Mouse (Mus musculus) cerebellum, adult 2 months (tissue): ENCODE measurements at regions not wholly inside any gene's neighbourhood (a gene's known extent, or its start where the extent isn't known, plus 50 kb on each side); places are given as distances from the start of the nearest gene placed in this dataset.

ENCODE experiments used
- DNase-seq, 2 experiments: peaks; one replicate each; pipeline ENCODE4 v3.0.0; 2021
- H3K27ac ChIP-seq: fragments of 200-500 bp; 2 replicates; pipeline ENCODE4 v1.5.1; 2012; ENCODE audit warnings: low read length, control low read depth, inconsistent platforms; ENCODE audit not compliant: insufficient read depth
- H3K27me3 ChIP-seq: fragments of 200-500 bp; 2 replicates; pipeline ENCODE4 v1.6.1; 2012; ENCODE audit warnings: inconsistent platforms, mild to moderate bottlenecking, low read length, moderate library complexity; ENCODE audit not compliant: control insufficient read depth, insufficient read depth
- H3K4me1 ChIP-seq: fragments of 200-500 bp; 2 replicates; pipeline ENCODE4 v1.6.1; 2011; ENCODE audit warnings: low read length; ENCODE audit not compliant: control insufficient read depth, insufficient read depth
- H3K4me3 ChIP-seq: fragments of 200-500 bp; replicated peaks from 2 replicates; pipeline ENCODE3; 2011; ENCODE audit warnings: mild to moderate bottlenecking, low read depth, low read length, control low read depth; ENCODE audit not compliant: insufficient read depth
- CTCF ChIP-seq: fragments of 200-500 bp; IDR thresholded peaks from 2 replicates; pipeline ENCODE4 v1.5.1; 2011; ENCODE audit warnings: low read depth, mild to moderate bottlenecking, control low read depth, low read length, moderate library complexity, borderline replicate concordance; ENCODE audit not compliant: insufficient read depth
- POLR2A ChIP-seq: fragments of 200-500 bp; IDR thresholded peaks from 2 replicates; pipeline ENCODE4 v1.6.1; 2011; ENCODE audit warnings: low read length, control low read depth, borderline replicate concordance; ENCODE audit not compliant: insufficient read depth
- WGBS: fragments of 180-500 bp; shearing (Covaris S2); methylation state at CpG from one replicate; pipeline ENCODE4 v1.1.7; 2018; 5-methylcytosine and 5-hydroxymethylcytosine counted together

GRCm38 (mm10) chr7:136022781-136023448 lies 306.8 kb upstream of the Mki67 start:
- 76% methylated on average over 5 of the region's 5 CpGs for WGBS
- no peaks in the 10 kb centered on the region; the same call in 1 of the 2 replicates for H3K27me3 ChIP-seq
- H3K27ac ChIP-seq: no peak overlapping the region
- no peak for DNase-seq
- no peak for TF ChIP-seq CTCF
- TF ChIP-seq POLR2A: no peak
- no peak overlapping the region for H3K4me3 ChIP-seq
- no peaks in the 10 kb centered on the region for H3K4me1 ChIP-seq

DNA sequence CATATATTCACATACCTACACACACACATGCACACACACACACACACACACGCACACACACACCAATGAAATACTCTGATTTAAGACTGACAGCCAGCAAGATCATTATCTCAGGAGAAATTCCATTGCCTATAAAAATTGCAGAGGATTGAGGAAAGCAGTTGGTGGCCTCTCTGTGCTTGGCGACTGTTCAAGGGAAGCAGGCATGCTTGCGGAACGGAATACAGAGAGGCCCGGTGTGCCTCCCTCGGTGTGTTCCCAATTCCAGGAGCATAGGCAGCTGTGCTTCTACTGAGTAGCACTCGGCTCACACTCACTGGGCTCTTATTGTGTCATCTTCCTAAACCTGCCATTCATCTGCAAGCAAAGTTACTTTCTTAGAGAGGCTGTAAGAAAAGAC lies 310.3 kb upstream of the Mki67 start:
- no peak for DNase-seq

GRCm38 (mm10) chr7:136032026-136032425 lies 315.9 kb upstream of the Mki67 start:
- no peak overlapping the region for H3K4me3 ChIP-seq
- no peak for DNase-seq
- no peak overlapping the region for H3K27ac ChIP-seq
- H3K4me1 ChIP-seq: no peaks in the 10 kb centered on the region
- TF ChIP-seq POLR2A (no peak), CTCF (no peak)
- 41% methylated on average over 6 of the region's 6 CpGs for WGBS
- H3K27me3 ChIP-seq: no peaks in the 10 kb centered on the region; the same call in 1 of the 2 replicates

More for the DNA sequence above, 310.3 kb upstream of the Mki67 start:
- Histone ChIP-seq H3K27ac (no peak overlapping the region), H3K4me3 (no peak overlapping the region), H3K4me1 (no peaks in the 10 kb centered on the region), H3K27me3 (no peaks in the 10 kb centered on the region; the same call in 1 of the 2 replicates)
- TF ChIP-seq POLR2A (no peak), CTCF (no peak)
- WGBS: 27% methylated on average over 7 of the region's 7 CpGs

GRCm38 (mm10) chr7:136033536-136033935 lies 317.4 kb upstream of the Mki67 start:
- no peak for DNase-seq
- no peak for TF ChIP-seq CTCF
- no peak overlapping the region for H3K4me3 ChIP-seq

GRCm38 (mm10) chr7:136035735-136036134 lies 319.6 kb upstream of the Mki67 start:
- Histone ChIP-seq H3K4me1 (no peaks in the 10 kb centered on the region), H3K4me3 (no peak overlapping the region), H3K27me3 (no peaks in the 10 kb centered on the region; the same call in 1 of the 2 replicates), H3K27ac (no peak overlapping the region)
- 25% methylated on average over 7 of the region's 7 CpGs for WGBS
- no peak for DNase-seq
- TF ChIP-seq POLR2A: no peak
- no peak for TF ChIP-seq CTCF

More at GRCm38 (mm10) chr7:136033536-136033935, 317.4 kb upstream of the Mki67 start:
- H3K27ac ChIP-seq: no peak overlapping the region
- no peaks in the 10 kb centered on the region; the same call in 1 of the 2 replicates for H3K27me3 ChIP-seq
- WGBS: 97% methylated on average over 5 of the region's 5 CpGs
- H3K4me1 ChIP-seq: no peaks in the 10 kb centered on the region

DNA sequence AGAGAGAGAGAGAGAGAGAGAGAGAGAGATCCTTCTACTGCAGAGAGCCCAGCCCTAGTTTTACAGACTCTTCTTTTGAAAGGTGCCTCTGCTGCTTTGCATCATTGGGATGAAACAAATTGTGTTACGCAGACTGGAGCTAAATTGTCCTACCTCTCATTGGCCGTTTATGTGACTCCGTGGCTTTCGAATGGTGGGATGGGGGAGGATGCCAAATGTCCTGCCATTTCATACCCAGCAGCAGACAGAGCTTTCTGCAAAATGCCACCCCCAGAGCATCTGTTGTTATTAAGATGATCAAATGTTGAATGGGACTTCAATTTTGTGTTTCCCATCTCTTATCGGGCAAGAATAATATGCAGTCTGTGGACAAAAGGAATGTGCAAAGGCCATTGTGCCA lies 321.9 kb upstream of the Mki67 start:
- H3K27me3 ChIP-seq: no peaks in the 10 kb centered on the region; the same call in 1 of the 2 replicates
- no peak overlapping the region for H3K4me3 ChIP-seq
- 43% methylated on average over 5 of the region's 5 CpGs for WGBS
- no peak for DNase-seq
- no peaks in the 10 kb centered on the region for H3K4me1 ChIP-seq
- TF ChIP-seq POLR2A: no peak
- no peak for TF ChIP-seq CTCF
- no peak overlapping the region for H3K27ac ChIP-seq

GRCm38 (mm10) chr7:136038906-136039305 lies 322.7 kb upstream of the Mki67 start:
- DNase-seq: no peak
- no peak for TF ChIP-seq POLR2A
- WGBS: 81% methylated on average over 2 of the region's 2 CpGs
- H3K27ac ChIP-seq: no peak overlapping the region
- H3K4me3 ChIP-seq: no peak overlapping the region
- H3K27me3 ChIP-seq: no peaks in the 10 kb centered on the region; the same call in 1 of the 2 replicates
- no peaks in the 10 kb centered on the region for H3K4me1 ChIP-seq

DNA sequence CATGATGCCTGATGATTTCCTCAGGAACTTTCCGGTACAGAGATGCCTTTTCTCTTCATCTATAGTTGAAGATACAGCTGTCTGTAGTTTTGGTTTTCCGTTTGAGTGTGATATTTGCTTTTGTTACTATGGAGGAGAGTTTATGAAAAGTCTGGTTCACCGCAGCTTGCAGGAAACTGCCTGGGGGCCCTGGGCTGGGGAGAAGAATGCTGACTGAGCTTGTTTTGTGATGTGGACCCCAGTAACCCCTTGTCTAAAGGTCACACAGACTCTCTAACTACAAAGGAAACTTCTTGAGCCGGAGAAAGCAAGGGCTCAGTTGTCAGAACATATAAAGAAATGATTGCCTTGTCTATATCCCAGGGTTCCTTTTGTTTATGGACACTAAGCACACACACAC lies 325.8 kb upstream of the Mki67 start:
- no peak overlapping the region for H3K4me3 ChIP-seq
- no peaks in the 10 kb centered on the region; the same call in 1 of the 2 replicates for H3K27me3 ChIP-seq
- H3K4me1 ChIP-seq: no peaks in the 10 kb centered on the region
- 72% methylated on average over 4 of the region's 4 CpGs for WGBS
- TF ChIP-seq POLR2A (no peak), CTCF (no peak)
- no peak overlapping the region for H3K27ac ChIP-seq
- DNase-seq: no peak
